Mouse (Mus musculus): ENCODE measurements around the gene Suz12.

Suz12 gene

DNA sequence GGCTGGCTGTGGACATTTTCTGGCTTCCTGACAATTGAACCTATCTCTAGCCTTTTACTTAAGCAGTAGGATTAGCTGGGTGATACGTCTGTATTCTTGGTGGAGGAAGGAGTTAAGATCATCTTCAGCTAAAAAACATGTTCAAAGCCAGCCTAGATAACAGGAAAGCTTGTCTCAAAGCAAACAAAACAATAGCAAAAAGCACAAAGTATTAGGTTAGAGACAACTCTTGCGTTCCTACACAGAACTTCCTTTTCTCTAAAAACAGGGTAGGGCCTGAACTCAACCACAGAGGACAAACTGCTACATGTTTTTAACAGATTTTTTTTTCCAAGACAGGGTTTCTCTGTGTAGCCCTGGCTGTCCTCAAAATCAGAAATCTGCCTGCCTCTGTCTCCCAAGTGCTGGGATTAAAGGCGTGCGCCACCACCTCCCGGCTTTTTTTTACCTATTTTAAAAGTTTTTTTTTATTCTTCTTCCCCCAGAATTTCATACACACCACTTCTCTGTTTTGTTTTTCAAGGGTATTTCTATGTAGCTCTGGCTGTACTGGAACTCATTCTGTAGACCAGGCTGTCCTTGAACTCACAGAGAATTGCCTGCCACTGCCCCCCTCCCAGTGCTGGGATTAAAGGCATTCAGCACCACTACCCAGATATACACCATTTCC lies 82.8 kb downstream of the Suz12 start:
- no peak for DNase-seq (ENCODE audit: low spot score)

DNA sequence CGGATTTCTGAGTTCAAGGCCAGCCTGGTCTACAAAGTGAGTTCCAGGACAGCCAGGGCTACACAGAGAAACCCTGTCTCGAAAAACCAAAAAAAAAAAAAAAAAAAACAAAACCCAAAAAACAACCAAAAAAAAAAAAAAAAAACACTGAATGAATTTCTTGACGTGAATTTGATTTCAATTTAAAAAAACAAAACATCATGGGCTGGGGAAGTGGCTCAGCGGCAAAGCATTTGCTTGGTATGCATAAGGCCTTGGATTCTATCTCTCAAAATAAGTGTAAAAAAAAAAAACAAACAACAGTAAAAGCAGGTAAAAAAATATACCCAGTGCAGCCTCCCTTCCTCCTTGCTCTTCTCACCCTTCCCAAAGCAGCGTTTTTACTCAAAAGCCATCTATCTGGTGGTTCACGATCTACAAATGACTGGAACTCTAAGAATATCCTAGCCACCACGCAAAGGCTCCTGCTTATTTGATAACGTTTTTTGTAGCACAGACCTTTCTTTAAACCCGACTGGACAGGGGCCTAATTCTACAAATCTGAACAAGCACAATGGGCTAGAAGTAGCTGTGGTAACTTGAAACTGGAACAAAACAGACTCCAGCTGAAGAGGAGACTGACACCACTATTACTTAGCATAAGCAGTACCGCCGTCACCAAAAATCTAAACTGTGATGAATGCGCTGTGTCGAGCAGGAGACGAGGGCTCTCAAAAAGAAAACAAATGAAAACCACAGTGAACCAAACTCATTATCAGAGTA lies 85.1 kb downstream of the Suz12 start:
- DNase-seq (ENCODE audit: low spot score): no peak

DNA sequence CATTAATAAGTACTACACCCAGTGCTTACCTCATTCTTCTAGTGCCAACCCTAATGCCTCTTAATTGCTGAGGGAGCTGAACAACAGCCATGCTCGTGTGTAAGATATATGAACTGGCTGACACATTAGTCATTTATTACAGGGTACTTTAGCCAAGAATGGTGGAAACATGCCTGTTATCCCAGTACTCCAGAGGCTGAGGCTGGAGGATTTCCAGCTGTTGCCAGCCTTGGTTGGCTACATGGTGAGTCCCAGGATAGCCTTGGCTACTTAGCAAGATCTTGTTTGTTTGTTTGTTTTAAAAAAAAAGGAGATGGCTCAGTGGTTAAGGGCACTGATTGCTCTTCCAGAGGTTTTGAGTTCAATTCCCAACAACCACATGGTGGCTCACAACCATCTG lies 85.9 kb downstream of the Suz12 start:
- DNase-seq (ENCODE audit: low spot score): no peak

DNA sequence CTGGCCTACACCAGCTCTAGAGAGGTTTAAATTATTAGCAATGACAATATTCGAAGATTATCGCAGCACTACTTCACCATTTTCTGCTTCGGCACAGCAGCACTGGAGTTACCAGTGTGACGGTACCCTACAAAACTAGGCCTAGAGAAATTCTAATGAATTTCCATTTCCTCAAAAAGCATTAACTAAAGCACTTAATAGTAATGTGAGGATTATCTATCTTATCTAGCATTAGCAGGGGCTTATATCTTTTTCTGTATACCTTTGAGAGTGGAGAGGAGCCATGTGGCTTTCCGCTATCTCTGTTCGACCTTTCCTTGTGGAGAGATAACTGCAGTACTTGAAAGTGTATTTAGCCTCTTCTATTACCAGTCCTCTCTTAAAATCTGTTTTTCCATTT lies 86.8 kb downstream of the Suz12 start:
- DNase-seq (ENCODE audit: low spot score): peak; percentile 67

DNA sequence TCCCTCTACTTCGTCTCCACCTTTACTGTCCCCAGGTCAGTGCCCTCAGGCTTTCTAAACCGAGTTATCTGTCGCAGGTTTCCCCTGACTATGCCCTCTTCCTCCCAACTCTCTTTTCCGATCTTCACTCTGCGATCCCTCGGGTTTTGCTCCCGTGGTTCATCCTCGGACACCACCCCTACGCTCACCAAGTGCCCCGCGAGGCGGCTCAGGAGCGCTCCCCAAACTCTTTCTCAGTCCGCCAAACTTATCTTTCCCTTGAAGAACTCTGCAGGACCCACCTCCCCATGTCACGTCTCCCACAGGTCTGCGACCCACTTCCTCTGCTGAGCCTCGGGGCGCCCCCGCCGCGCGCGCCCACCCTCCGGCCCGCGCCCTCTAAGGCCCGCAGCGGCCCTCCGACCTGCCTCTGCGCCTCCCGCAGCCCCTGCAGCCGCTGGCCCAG lies 87.5 kb downstream of the Suz12 start:
- no peak for DNase-seq (ENCODE audit: low spot score)

DNA sequence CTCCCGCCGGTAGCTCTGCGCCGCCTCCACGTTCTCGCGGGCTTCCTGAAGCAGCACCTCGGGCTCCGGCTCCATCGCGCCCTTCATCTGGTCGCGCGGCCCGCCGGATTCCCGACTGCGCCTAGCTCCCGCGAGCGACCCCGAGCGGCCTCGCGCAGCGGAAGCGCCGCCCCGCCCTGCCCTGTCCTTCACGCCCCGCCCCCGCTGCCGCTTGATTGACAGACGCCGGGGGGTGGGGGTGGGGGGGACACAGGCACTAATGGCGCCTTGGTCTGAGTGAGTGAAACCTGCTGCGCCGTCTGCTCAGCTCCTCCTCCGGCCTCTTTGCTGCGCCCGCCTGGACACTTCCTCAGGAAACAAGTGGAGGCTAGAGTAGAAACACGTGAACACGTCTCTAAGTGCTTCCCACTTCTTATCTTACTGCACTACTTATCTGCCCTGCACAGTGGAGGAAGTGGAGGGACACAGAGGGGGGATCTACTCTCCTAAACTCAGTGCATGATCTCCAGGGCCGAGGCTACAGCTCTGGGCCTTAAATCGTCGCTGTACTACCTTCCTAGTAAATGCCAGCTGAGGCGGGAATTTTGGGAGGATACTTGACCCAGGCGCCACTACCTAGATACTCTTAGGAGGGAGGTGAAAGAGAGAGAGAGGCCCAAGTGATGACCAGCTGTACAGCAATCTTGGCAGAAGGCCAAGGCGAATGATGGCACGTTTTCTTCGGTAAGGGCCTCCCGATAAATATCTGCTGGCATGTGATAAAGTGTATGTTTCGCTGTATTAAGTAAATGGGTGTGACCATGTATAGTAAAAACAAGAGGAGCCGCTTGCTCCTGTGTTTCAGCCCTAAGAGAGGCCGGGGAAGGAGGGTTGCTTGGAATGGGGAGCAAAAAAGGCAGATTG lies 88.2 kb downstream of the Suz12 start, which contains the start of gene Crlf3:
TSS of gene Crlf3 (minus strand) at position 166 of the 903 bp plus-strand sequence.
- peak; percentile 98 for DNase-seq (ENCODE audit: low spot score)

DNA sequence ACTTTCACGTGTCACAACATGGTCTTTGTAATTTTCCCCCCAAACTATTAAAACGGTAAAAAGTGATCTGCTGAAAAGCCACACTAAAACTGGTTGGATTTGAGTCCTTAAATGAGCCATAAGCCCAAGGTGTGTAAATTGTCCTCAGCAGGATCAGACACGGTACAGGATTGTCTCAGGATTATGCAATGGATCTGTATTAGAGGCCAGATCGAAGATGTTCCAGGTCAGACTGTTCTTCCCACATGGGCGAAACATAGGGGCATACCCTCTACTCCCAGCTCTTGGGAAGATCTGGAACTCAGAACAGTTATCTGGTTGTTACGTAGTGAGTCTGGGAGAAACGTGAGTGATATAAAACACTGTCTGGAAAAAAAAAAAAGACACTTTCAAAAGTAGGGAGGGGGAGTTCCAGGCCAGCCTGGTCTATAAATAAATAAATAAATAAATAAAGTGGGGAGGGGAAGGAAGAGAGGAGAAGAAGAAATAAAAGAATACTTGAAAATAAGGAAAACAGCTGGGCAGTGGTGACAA lies 88.9 kb downstream of the Suz12 start:
- no peak for DNase-seq (ENCODE audit: low spot score)
